Mouse (Mus musculus): Measurements from ENCODE around the gene Casp6. TPM values are rescaled to one million over a fixed set of nuclear protein-coding genes. Genes with fewer than 3 reads are reported as not detected.

Casp6 gene
- polyA plus RNA-seq, 1 experiment from 2014 or later, result 37.8 TPM

DNA sequence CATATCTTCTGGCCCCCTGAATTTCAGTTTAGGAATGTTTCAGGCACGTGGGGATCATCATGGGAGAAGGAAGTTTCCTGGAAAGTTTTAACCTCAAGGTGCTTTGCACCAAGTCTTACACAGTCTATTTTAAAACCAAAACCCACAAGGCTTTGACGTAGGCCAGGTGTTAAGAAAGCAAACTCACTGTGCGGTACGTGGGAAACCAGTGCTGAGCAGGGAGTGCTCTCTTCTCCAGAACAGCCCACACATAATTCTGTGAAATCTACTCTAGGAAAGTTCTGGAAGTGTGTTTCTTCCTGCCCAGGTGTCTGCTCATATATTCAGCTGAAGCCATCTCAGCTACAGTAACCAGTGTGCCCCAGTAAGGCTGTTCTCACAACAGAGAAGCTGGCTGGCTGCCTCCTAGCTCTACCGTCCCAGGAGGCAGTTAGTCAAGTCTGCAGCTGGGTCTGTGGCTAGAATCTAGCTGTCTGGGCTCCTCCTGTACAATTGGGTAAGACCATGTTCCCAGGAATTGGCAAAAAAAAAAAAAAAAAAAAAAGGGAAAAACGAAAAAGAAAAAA lies 29.1 kb downstream of the Casp6 start:
- no peak overlapping the region for H3K9ac ChIP-seq
- no peaks in the 10 kb centered on the region for H3K9me3 ChIP-seq
- H3K36me3 ChIP-seq, result no peaks in the 10 kb centered on the region
- H3K27me3 ChIP-seq, result no peaks in the 10 kb centered on the region
- ATAC-seq (ENCODE audit: low read depth), result no peak
- H3K4me3 ChIP-seq, result no peak overlapping the region
- no peaks in the 10 kb centered on the region for H3K4me1 ChIP-seq (replicated peaks)
- H3K4me2 ChIP-seq, result no peak overlapping the region
- WGBS, result 72% methylated on average over 6 of the region's 6 CpGs
- no peak overlapping the region for H3K27ac ChIP-seq (replicated peaks)

- H3K27me3 ChIP-seq, result no peaks in the 10 kb centered on the region
- no peak for ATAC-seq (ENCODE audit: low read depth)
- no peak overlapping the region for H3K4me3 ChIP-seq
- no peak overlapping the region for H3K27ac ChIP-seq (replicated peaks)
- no peaks in the 10 kb centered on the region for H3K36me3 ChIP-seq
- H3K4me2 ChIP-seq, result no peak overlapping the region
- no peaks in the 10 kb centered on the region for H3K4me1 ChIP-seq (replicated peaks)
- WGBS, result 48% methylated on average over 4 of the region's 4 CpGs
- no peak overlapping the region for H3K9ac ChIP-seq
- H3K9me3 ChIP-seq, result no peaks in the 10 kb centered on the region
Measured at GRCm38 (mm10) chr3:129932443-129932842, 31.2 kb downstream of the Casp6 start.

- Histone ChIP-seq H3K36me3 (no peaks in the 10 kb centered on the region), H3K4me1 (replicated peaks) (peaks cover 6% of the 10 kb centered on the region), H3K9ac (no peak overlapping the region), H3K9me3 (no peaks in the 10 kb centered on the region), H3K27me3 (no peaks in the 10 kb centered on the region), H3K27ac (replicated peaks) (no peak overlapping the region), H3K4me2 (no peak overlapping the region), H3K4me3 (no peak overlapping the region)
- ATAC-seq (ENCODE audit: low read depth), result no peak
- 38% methylated on average over 9 of the region's 9 CpGs for WGBS
Measured at GRCm38 (mm10) chr3:129936561-129936960, 35.3 kb downstream of the Casp6 start.

- Histone ChIP-seq H3K27ac (replicated peaks) (no peak overlapping the region), H3K36me3 (no peaks in the 10 kb centered on the region), H3K4me2 (no peak overlapping the region), H3K4me3 (no peak overlapping the region), H3K27me3 (no peaks in the 10 kb centered on the region), H3K9ac (no peak overlapping the region), H3K4me1 (replicated peaks) (peaks cover 6% of the 10 kb centered on the region), H3K9me3 (no peaks in the 10 kb centered on the region)
- WGBS, result 44% methylated on average over 3 of the region's 3 CpGs
- no peak for ATAC-seq (ENCODE audit: low read depth)
Measured at GRCm38 (mm10) chr3:129937848-129938247, 36.6 kb downstream of the Casp6 start.

GRCm38 (mm10) chr3:129939058-129939457 lies 37.8 kb downstream of the Casp6 start:
- H3K27me3 ChIP-seq, result no peaks in the 10 kb centered on the region
- no peak overlapping the region for H3K9ac ChIP-seq
- no peak overlapping the region for H3K4me3 ChIP-seq
- no peak overlapping the region for H3K4me2 ChIP-seq
- no peak for ATAC-seq (ENCODE audit: low read depth)
- no peaks in the 10 kb centered on the region for H3K36me3 ChIP-seq
- no peak overlapping the region for H3K27ac ChIP-seq (replicated peaks)
- H3K4me1 ChIP-seq (replicated peaks), result peaks cover 6% of the 10 kb centered on the region
- no peaks in the 10 kb centered on the region for H3K9me3 ChIP-seq
- 55% methylated on average over 7 of the region's 7 CpGs for WGBS

DNA sequence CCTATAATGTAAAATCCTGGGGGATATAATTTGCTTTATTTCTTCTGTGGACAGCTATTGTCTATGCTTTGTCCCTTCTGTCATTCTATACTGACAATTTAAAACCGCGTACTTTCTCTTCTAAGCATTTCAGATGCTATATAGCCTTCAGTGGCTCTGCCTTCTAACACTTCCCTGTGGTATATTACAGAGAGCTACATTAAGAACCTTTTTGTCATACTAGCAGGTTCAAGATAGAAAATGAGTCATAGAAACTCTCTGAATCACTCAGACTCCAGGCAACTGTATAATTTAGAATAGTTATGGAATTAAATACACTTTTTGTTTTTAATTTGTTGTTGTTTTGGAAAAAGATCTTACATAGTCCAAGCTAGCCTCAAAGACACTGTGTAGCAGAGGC lies 39.6 kb downstream of the Casp6 start:
- no peaks in the 10 kb centered on the region for H3K9me3 ChIP-seq
- H3K4me2 ChIP-seq, result no peak overlapping the region
- H3K36me3 ChIP-seq, result no peaks in the 10 kb centered on the region
- ATAC-seq (ENCODE audit: low read depth), result no peak
- no peak overlapping the region for H3K4me3 ChIP-seq
- H3K9ac ChIP-seq, result no peak overlapping the region
- peaks cover 6% of the 10 kb centered on the region for H3K4me1 ChIP-seq (replicated peaks)
- H3K27me3 ChIP-seq, result no peaks in the 10 kb centered on the region
- H3K27ac ChIP-seq (replicated peaks), result no peak overlapping the region
- WGBS, result 88% methylated on average over 2 of the region's 2 CpGs

DNA sequence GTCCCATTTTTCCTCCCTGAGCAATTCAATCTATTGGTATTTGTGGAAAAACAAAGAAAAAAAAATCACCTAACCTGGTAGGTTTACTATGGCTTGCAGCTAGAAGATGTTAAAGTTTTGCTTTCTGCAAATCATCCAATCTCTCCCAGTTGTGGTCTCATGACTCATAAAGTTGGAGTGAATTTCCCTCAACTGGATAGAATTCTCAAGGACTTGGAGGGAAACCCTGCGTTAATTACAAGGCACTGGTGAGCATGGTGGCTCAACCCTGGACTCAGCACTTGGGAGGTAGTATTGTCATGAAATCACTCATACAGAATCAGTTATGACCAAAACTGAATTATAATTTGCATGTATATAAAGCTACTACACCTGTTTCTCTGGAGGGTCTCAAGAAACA lies 40.1 kb downstream of the Casp6 start:
- Histone ChIP-seq H3K4me3 (no peak overlapping the region), H3K9me3 (no peaks in the 10 kb centered on the region), H3K4me2 (no peak overlapping the region), H3K27ac (replicated peaks) (no peak overlapping the region), H3K36me3 (no peaks in the 10 kb centered on the region), H3K9ac (no peak overlapping the region), H3K27me3 (no peaks in the 10 kb centered on the region), H3K4me1 (replicated peaks) (peaks cover 6% of the 10 kb centered on the region)
- 94% methylated on average over 1 of the region's 1 CpGs for WGBS
- ATAC-seq (ENCODE audit: low read depth), result no peak

- H3K36me3 ChIP-seq, result no peaks in the 10 kb centered on the region
- H3K9ac ChIP-seq, result no peak overlapping the region
- H3K4me2 ChIP-seq, result no peak overlapping the region
- no peak overlapping the region for H3K27ac ChIP-seq (replicated peaks)
- H3K4me3 ChIP-seq, result no peak overlapping the region
- H3K4me1 ChIP-seq (replicated peaks), result no peaks in the 10 kb centered on the region; the same call in 1 of the 2 replicates
- H3K27me3 ChIP-seq, result no peaks in the 10 kb centered on the region
- 81% methylated on average over 4 of the region's 4 CpGs for WGBS
- ATAC-seq (ENCODE audit: low read depth), result no peak
- H3K9me3 ChIP-seq, result no peaks in the 10 kb centered on the region
Measured at GRCm38 (mm10) chr3:129943813-129944212, 42.6 kb downstream of the Casp6 start.

- H3K4me2 ChIP-seq, result no peak overlapping the region
- WGBS, result 68% methylated on average over 5 of the region's 5 CpGs
Measured at GRCm38 (mm10) chr3:129946217-129946914, 45.1 kb downstream of the Casp6 start.

GRCm38 (mm10) chr3:129948359-129948758 lies 47.1 kb downstream of the Casp6 start:
- 99% methylated on average over 5 of the region's 5 CpGs for WGBS
- H3K9ac ChIP-seq, result no peak overlapping the region
- H3K9me3 ChIP-seq, result no peaks in the 10 kb centered on the region
- no peaks in the 10 kb centered on the region for H3K27me3 ChIP-seq
- H3K36me3 ChIP-seq, result no peaks in the 10 kb centered on the region
- H3K4me2 ChIP-seq, result no peak overlapping the region
- no peak overlapping the region for H3K4me3 ChIP-seq
- H3K4me1 ChIP-seq (replicated peaks), result no peaks in the 10 kb centered on the region
- H3K27ac ChIP-seq (replicated peaks), result no peak overlapping the region
- ATAC-seq (ENCODE audit: low read depth), result no peak

More at GRCm38 (mm10) chr3:129946217-129946914, 45.1 kb downstream of the Casp6 start:
- H3K27ac ChIP-seq (replicated peaks), result no peak overlapping the region
- no peaks in the 10 kb centered on the region for H3K27me3 ChIP-seq
- no peak overlapping the region for H3K4me3 ChIP-seq
- H3K4me1 ChIP-seq (replicated peaks), result no peaks in the 10 kb centered on the region
- H3K36me3 ChIP-seq, result no peaks in the 10 kb centered on the region
- ATAC-seq (ENCODE audit: low read depth), result no peak
- no peaks in the 10 kb centered on the region for H3K9me3 ChIP-seq
- H3K9ac ChIP-seq, result no peak overlapping the region

DNA sequence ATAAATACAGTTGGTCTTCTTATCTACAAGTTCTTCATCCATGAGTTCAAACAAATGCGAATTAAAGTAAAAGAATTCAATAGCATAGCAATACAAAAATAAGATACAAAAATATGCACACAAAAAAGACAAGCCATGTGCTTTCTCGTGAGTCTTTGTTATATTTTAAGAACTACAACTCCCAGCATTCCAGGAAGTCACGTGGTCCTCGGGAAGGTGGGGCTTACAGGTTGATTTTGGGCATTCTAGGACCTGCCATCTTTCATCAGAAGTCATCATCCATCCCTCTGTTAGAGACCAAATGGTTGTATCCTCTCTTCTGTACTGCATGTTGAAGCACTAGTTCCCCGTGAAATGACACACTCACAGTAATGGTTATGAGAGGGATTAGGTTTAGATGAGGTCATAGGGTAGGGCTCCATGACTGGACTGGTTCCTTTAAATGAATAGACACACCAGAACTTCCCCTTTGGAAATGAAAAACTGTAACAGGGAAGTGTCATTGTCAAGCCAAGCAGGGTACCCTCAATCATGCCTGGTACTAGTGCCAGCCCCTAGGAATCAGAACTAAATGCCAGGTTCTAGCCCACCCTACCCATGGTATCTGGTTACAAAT lies 48.0 kb downstream of the Casp6 start:
- H3K4me1 ChIP-seq (replicated peaks), result no peaks in the 10 kb centered on the region
- no peaks in the 10 kb centered on the region for H3K9me3 ChIP-seq
- H3K4me3 ChIP-seq, result no peak overlapping the region
- H3K36me3 ChIP-seq, result no peaks in the 10 kb centered on the region
- H3K27ac ChIP-seq (replicated peaks), result no peak overlapping the region
- no peak overlapping the region for H3K9ac ChIP-seq
- no peak overlapping the region for H3K4me2 ChIP-seq
- no peaks in the 10 kb centered on the region for H3K27me3 ChIP-seq
- ATAC-seq (ENCODE audit: low read depth), result no peak
- 83% methylated on average over 5 of the region's 5 CpGs for WGBS

DNA sequence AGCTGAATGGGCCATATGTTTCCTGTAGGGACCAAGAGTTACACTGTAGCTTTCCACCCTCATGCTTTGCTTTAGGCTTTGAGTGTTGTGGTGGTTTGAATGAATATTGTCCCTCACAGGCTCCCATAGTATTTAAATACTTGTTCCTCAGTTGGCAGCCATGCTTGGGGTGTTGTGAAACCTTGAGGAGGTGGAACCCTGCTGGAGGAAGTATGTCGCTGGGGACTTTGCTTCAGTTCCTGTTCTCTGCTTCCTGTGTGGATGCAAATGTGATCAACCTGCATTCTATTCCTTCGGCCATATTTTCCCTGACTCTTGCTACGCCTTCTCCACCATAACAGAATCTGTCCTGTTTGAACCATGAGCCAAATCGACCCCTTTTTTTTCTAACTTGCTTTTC lies 52.1 kb downstream of the Casp6 start:
- 80% methylated on average over 4 of the region's 4 CpGs for WGBS
- no peak overlapping the region for H3K4me2 ChIP-seq
- no peak overlapping the region for H3K9ac ChIP-seq
- H3K4me1 ChIP-seq (replicated peaks), result no peaks in the 10 kb centered on the region
- no peak for ATAC-seq (ENCODE audit: low read depth)
- H3K27ac ChIP-seq (replicated peaks), result no peak overlapping the region
- no peaks in the 10 kb centered on the region for H3K9me3 ChIP-seq
- no peaks in the 10 kb centered on the region for H3K36me3 ChIP-seq
- H3K4me3 ChIP-seq, result no peak overlapping the region
- no peaks in the 10 kb centered on the region for H3K27me3 ChIP-seq

Data from neural tube, embryonic 13.5 days (tissue).